Mouse (Mus musculus) limb, embryonic 14.5 days (tissue): Measurements from ENCODE around the gene Accs. TPM values are rescaled to one million over a fixed set of nuclear protein-coding genes. Genes with fewer than 3 reads are reported as not detected.

Experiments used
- ATAC-seq: fragments of 200-750 bp; cut with Nextera tagmentation; 2 replicates; pipeline ENCODE4 v1.8.0; 2017; ENCODE audit warnings: low read depth, moderate number of reproducible peaks, moderate TSS enrichment; ENCODE audit not compliant: low FRiP score
- DNase-seq: peaks from one replicate; pipeline ENCODE4 v3.0.0-alpha.2; 2015; ENCODE audit warnings: low spot score
- H3K27ac ChIP-seq: fragments of 300-500 bp; sonication (generic); replicated peaks from 2 replicates; pipeline ENCODE4 v1.5.1; 2014; ENCODE audit warnings: low read depth, mild to moderate bottlenecking, low read length, moderate library complexity, mixed read lengths
- H3K27me3 ChIP-seq: fragments of 300-500 bp; sonication (generic); 2 replicates; pipeline ENCODE4 v1.6.1; 2014; ENCODE audit warnings: low read length, mixed read lengths; ENCODE audit not compliant: control insufficient read depth, insufficient read depth
- H3K36me3 ChIP-seq: fragments of 300-500 bp; sonication (generic); 2 replicates; pipeline ENCODE4 v1.6.1; 2014; ENCODE audit warnings: mild to moderate bottlenecking, low read length, moderate library complexity, mixed read lengths; ENCODE audit not compliant: control insufficient read depth, insufficient read depth
- H3K4me1 ChIP-seq: fragments of 300-500 bp; sonication (generic); 2 replicates; pipeline ENCODE4 v1.6.1; 2014; ENCODE audit warnings: antibody characterized with exemption, low read length, mixed read lengths; ENCODE audit not compliant: control insufficient read depth, insufficient read depth
- H3K4me2 ChIP-seq: fragments of 300-500 bp; sonication (generic); replicated peaks from 2 replicates; pipeline ENCODE4 v1.6.1; 2014; ENCODE audit warnings: low read depth, mild to moderate bottlenecking, low read length, moderate library complexity; ENCODE audit not compliant: severe bottlenecking
- H3K4me3 ChIP-seq: fragments of 300-500 bp; sonication (generic); replicated peaks from 2 replicates; pipeline ENCODE4 v1.5.1; 2014; ENCODE audit warnings: low read length
- H3K9ac ChIP-seq: fragments of 300-500 bp; sonication (generic); 2 replicates; pipeline ENCODE4 v1.6.1; 2014; ENCODE audit warnings: mild to moderate bottlenecking, low read depth, low read length, moderate library complexity; ENCODE audit not compliant: severe bottlenecking
- H3K9me3 ChIP-seq: fragments of 300-500 bp; sonication (generic); 2 replicates; pipeline ENCODE4 v1.6.1; 2016; ENCODE audit warnings: low read length; ENCODE audit not compliant: control insufficient read depth
- POLR2A ChIP-seq: fragments of 200-500 bp; IDR thresholded peaks from 2 replicates; pipeline ENCODE4 v1.8.0; 2012; ENCODE audit warnings: inconsistent platforms, mild to moderate bottlenecking, moderate library complexity, borderline replicate concordance; ENCODE audit not compliant: insufficient read depth, insufficient read length; ENCODE audit errors: extremely low read depth
- WGBS: fragments of 180-500 bp; shearing (Covaris S2); extraction: QIAGEN DNeasy Blood & Tissue Kit; methylation state at CpG from one replicate; pipeline ENCODE4 v1.1.7; 2014; 5-methylcytosine and 5-hydroxymethylcytosine counted together
- polyA plus RNA-seq, 2 experiments: library from polyadenylated mRNA; depleted of rRNA in 1 of 2; stranded (reverse) in 1 of 2; unstranded in 1 of 2; fragments of >200 nt; fragmentation: Nextera tagmentation in 1 of 2; extraction: Ambion mirVana in 1 of 2; gene quantifications; 2 replicates each; pipeline versions ENCODE4 v1.2.1 to v1.2.3; 2012 to 2014

Accs gene
- polyA plus RNA-seq, 2 experiments: 8.3 to 28.6 TPM

- Histone ChIP-seq H3K9ac (no peak overlapping the region), H3K27me3 (no peaks in the 10 kb centered on the region), H3K27ac (no peak overlapping the region), H3K36me3 (no peaks in the 10 kb centered on the region), H3K4me2 (no peak overlapping the region), H3K4me1 (no peaks in the 10 kb centered on the region), H3K9me3 (no peaks in the 10 kb centered on the region), H3K4me3 (no peak overlapping the region)
- DNase-seq (no peak), ATAC-seq (no peak)
- TF ChIP-seq POLR2A: no peak
- WGBS: 65% methylated on average over 4 of the region's 4 CpGs
Observed at GRCm38 (mm10) chr2:93863229-93863628, 13.5 kb upstream of the Accs start.

GRCm38 (mm10) chr2:93858845-93859244, 9.1 kb upstream of the Accs start:
- no peak overlapping the region for H3K27ac ChIP-seq
- no peak for ATAC-seq
- no peaks in the 10 kb centered on the region for H3K4me1 ChIP-seq
- H3K36me3 ChIP-seq: no peaks in the 10 kb centered on the region
- H3K9ac ChIP-seq: no peak overlapping the region
- H3K4me2 ChIP-seq: no peak overlapping the region
- TF ChIP-seq POLR2A: no peak
- no peak overlapping the region for H3K4me3 ChIP-seq
- H3K9me3 ChIP-seq: no peaks in the 10 kb centered on the region
- DNase-seq: no peak
- no peaks in the 10 kb centered on the region for H3K27me3 ChIP-seq
- WGBS: 74% methylated on average over 12 of the region's 12 CpGs

DNA sequence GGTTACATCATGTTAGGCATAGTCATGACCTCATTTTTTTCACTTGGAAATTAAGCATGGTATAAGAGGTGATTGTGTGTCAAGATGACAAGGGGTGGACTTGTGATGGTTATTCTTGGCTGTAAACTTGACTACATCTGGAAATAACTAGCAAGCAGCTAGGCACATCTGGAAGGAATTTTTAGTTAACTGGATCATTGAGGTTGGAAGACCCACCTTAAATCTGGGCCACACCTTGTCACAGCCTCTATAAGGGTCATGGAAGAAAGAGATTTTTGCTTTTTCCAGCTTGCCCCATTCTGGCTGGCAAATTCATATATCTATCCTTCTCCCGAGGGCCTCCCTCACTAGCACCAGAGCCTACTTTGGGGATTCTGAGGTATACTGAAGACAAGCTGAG, 1.6 kb upstream of the Accs start:
- Histone ChIP-seq H3K9ac (no peak overlapping the region), H3K27ac (no peak overlapping the region), H3K4me1 (peaks cover 11% of the 10 kb centered on the region), H3K36me3 (no peaks in the 10 kb centered on the region), H3K4me2 (no peak overlapping the region), H3K27me3 (no peaks in the 10 kb centered on the region), H3K4me3 (no peak overlapping the region), H3K9me3 (no peaks in the 10 kb centered on the region)
- no peak for TF ChIP-seq POLR2A
- ATAC-seq: no peak
- DNase-seq: peak; percentile 7
- 29% methylated on average over 1 of the region's 1 CpGs for WGBS

GRCm38 (mm10) chr2:93850317-93850944, 688 bp upstream of the Accs start:
- H3K27ac ChIP-seq: no peak overlapping the region
- ATAC-seq: no peak
- no peak overlapping the region for H3K9ac ChIP-seq
- 35% methylated on average over 13 of the region's 13 CpGs for WGBS
- peak; percentile 9 for DNase-seq
- no peak for TF ChIP-seq POLR2A
- peaks cover 11% of the 10 kb centered on the region for H3K4me1 ChIP-seq
- peak overlapping the region; percentile 75; the same call in 1 of the 2 replicates for H3K4me2 ChIP-seq
- no peaks in the 10 kb centered on the region for H3K9me3 ChIP-seq
- H3K36me3 ChIP-seq: no peaks in the 10 kb centered on the region
- H3K27me3 ChIP-seq: no peaks in the 10 kb centered on the region
- H3K4me3 ChIP-seq: peak overlapping the region; percentile 61; the same call in 1 of the 2 replicates

GRCm38 (mm10) chr2:93841349-93841748, 8.4 kb downstream of the Accs start:
- ATAC-seq (no peak), DNase-seq (no peak)
- peaks cover 53% of the 10 kb centered on the region for H3K36me3 ChIP-seq
- H3K9me3 ChIP-seq: no peaks in the 10 kb centered on the region
- TF ChIP-seq POLR2A: no peak
- H3K9ac ChIP-seq: no peak overlapping the region
- no peaks in the 10 kb centered on the region for H3K27me3 ChIP-seq
- no peak overlapping the region for H3K27ac ChIP-seq
- no peak overlapping the region for H3K4me3 ChIP-seq
- H3K4me2 ChIP-seq: no peak overlapping the region
- 96% methylated on average over 3 of the region's 3 CpGs for WGBS
- no peaks in the 10 kb centered on the region for H3K4me1 ChIP-seq
